Mouse (Mus musculus) embryonic facial prominence, embryonic 11.5 days (tissue): ENCODE data around the gene Tmc8. TPM values are rescaled to one million over a fixed set of nuclear protein-coding genes. Genes with fewer than 3 reads are reported as not detected.

Source experiments
- ATAC-seq: fragments of 200-750 bp; cut with Nextera tagmentation; replicated peaks from 2 replicates; pipeline ENCODE4 v1.8.0; 2017; ENCODE audit warnings: low read depth; ENCODE audit not compliant: insufficient number of reproducible peaks, low FRiP score, low TSS enrichment
- DNase-seq: peaks from one replicate; pipeline ENCODE4 v3.0.0-alpha.2; 2015; ENCODE audit warnings: low spot score
- H3K27ac ChIP-seq: fragments of 300-500 bp; sonication (generic); replicated peaks from 2 replicates; pipeline ENCODE4 v1.5.1; 2014; ENCODE audit warnings: mild to moderate bottlenecking, low read depth, low read length, control low read depth
- H3K27me3 ChIP-seq: fragments of 300-500 bp; sonication (generic); 2 replicates; pipeline ENCODE4 v1.6.1; 2014; ENCODE audit warnings: mild to moderate bottlenecking, low read length, moderate library complexity, mixed read lengths; ENCODE audit not compliant: control insufficient read depth, insufficient read depth
- H3K36me3 ChIP-seq: fragments of 300-500 bp; sonication (generic); replicated peaks from 2 replicates; pipeline ENCODE4 v1.6.1; 2014; ENCODE audit warnings: low read depth, mild to moderate bottlenecking, low read length, moderate library complexity, mixed read lengths; ENCODE audit not compliant: control insufficient read depth, insufficient read depth
- H3K4me1 ChIP-seq: fragments of 300-500 bp; sonication (generic); 2 replicates; pipeline ENCODE4 v1.6.1; 2014; ENCODE audit warnings: low read length, mixed read lengths; ENCODE audit not compliant: control insufficient read depth, insufficient read depth
- H3K4me2 ChIP-seq: fragments of 300-500 bp; sonication (generic); 2 replicates; pipeline ENCODE4 v1.6.1; 2014; ENCODE audit warnings: low read depth, mild to moderate bottlenecking, control low read depth, low read length, moderate library complexity
- H3K4me3 ChIP-seq: fragments of 300-500 bp; sonication (generic); 2 replicates; pipeline ENCODE4 v1.5.1; 2014; ENCODE audit warnings: low read depth, low read length, control low read depth
- H3K9ac ChIP-seq: fragments of 300-500 bp; sonication (generic); replicated peaks from 2 replicates; pipeline ENCODE4 v1.6.1; 2014; ENCODE audit warnings: mild to moderate bottlenecking, control low read depth, low read length
- H3K9me3 ChIP-seq: fragments of 300-500 bp; sonication (generic); replicated peaks from 2 replicates; pipeline ENCODE4 v1.6.1; 2016; ENCODE audit warnings: mild to moderate bottlenecking, low read length, inconsistent platforms, mixed read lengths; ENCODE audit not compliant: control insufficient read depth
- WGBS: fragments of 180-500 bp; shearing (Covaris S2); extraction: QIAGEN DNeasy Blood & Tissue Kit; methylation state at CpG from one replicate; pipeline ENCODE4 v1.1.7; 2014; 5-methylcytosine and 5-hydroxymethylcytosine counted together
- polyA plus RNA-seq: library from polyadenylated mRNA; unstranded; fragments of >200 nt; fragmentation: Nextera tagmentation; extraction: Ambion mirVana; gene quantifications from 2 replicates; pipeline ENCODE4 v1.2.1, GENCODE M21; 2014

The Tmc8 gene
- polyA plus RNA-seq, 1 experiment from 2014 or later = 0.39 TPM

GRCm38 (mm10) chr11:117749414-117749813 lies 32.5 kb upstream of the Tmc8 start:
- Histone ChIP-seq H3K4me1 (no peaks in the 10 kb centered on the region), H3K9me3 (no peaks in the 10 kb centered on the region), H3K27ac (no peak overlapping the region), H3K9ac (no peak overlapping the region), H3K4me2 (no peak overlapping the region), H3K4me3 (no peak overlapping the region), H3K27me3 (no peaks in the 10 kb centered on the region), H3K36me3 (peaks cover 19% of the 10 kb centered on the region)
- ATAC-seq = no peak
- WGBS = 88% methylated on average over 10 of the region's 10 CpGs
- no peak for DNase-seq

- H3K36me3 ChIP-seq = peaks cover 29% of the 10 kb centered on the region
- 92% methylated on average over 6 of the region's 6 CpGs for WGBS
These were observed 30.3 kb upstream of the Tmc8 start for GRCm38 (mm10) chr11:117751544-117751943.

GRCm38 (mm10) chr11:117755891-117756290 lies 26.0 kb upstream of the Tmc8 start:
- H3K4me2 ChIP-seq = no peak overlapping the region
- peaks cover 29% of the 10 kb centered on the region for H3K36me3 ChIP-seq
- H3K9me3 ChIP-seq = no peaks in the 10 kb centered on the region
- no peak overlapping the region for H3K9ac ChIP-seq
- H3K27ac ChIP-seq = no peak overlapping the region
- ATAC-seq = no peak
- H3K4me3 ChIP-seq = no peak overlapping the region
- DNase-seq = no peak
- H3K4me1 ChIP-seq = no peaks in the 10 kb centered on the region
- no peaks in the 10 kb centered on the region for H3K27me3 ChIP-seq
- 96% methylated on average over 7 of the region's 7 CpGs for WGBS

More at GRCm38 (mm10) chr11:117751544-117751943, 30.3 kb upstream of the Tmc8 start:
- H3K27me3 ChIP-seq = no peaks in the 10 kb centered on the region
- no peak overlapping the region for H3K9ac ChIP-seq
- no peak overlapping the region for H3K27ac ChIP-seq
- no peak overlapping the region for H3K4me3 ChIP-seq
- no peak for DNase-seq
- H3K9me3 ChIP-seq = no peaks in the 10 kb centered on the region
- no peak overlapping the region for H3K4me2 ChIP-seq
- no peak for ATAC-seq
- H3K4me1 ChIP-seq = no peaks in the 10 kb centered on the region

- Histone ChIP-seq H3K36me3 (peaks cover 29% of the 10 kb centered on the region), H3K4me3 (no peak overlapping the region), H3K27ac (no peak overlapping the region), H3K9ac (no peak overlapping the region), H3K9me3 (no peaks in the 10 kb centered on the region), H3K4me1 (no peaks in the 10 kb centered on the region), H3K27me3 (no peaks in the 10 kb centered on the region), H3K4me2 (no peak overlapping the region)
- ATAC-seq = no peak
- DNase-seq = no peak
- WGBS = 95% methylated on average over 10 of the region's 10 CpGs
These were observed 22.6 kb upstream of the Tmc8 start for GRCm38 (mm10) chr11:117759267-117759666.

GRCm38 (mm10) chr11:117760374-117761119 lies 21.3 kb upstream of the Tmc8 start:
- H3K9me3 ChIP-seq = no peaks in the 10 kb centered on the region
- no peak for DNase-seq
- no peak for ATAC-seq
- H3K9ac ChIP-seq = no peak overlapping the region
- H3K36me3 ChIP-seq = peaks cover 24% of the 10 kb centered on the region
- 94% methylated on average over 26 of the region's 26 CpGs for WGBS
- H3K27ac ChIP-seq = no peak overlapping the region
- H3K4me2 ChIP-seq = no peak overlapping the region
- no peaks in the 10 kb centered on the region for H3K27me3 ChIP-seq
- H3K4me3 ChIP-seq = no peak overlapping the region
- H3K4me1 ChIP-seq = no peaks in the 10 kb centered on the region

GRCm38 (mm10) chr11:117761801-117762200 lies 20.1 kb upstream of the Tmc8 start:
- H3K27me3 ChIP-seq = no peaks in the 10 kb centered on the region
- H3K9ac ChIP-seq = no peak overlapping the region
- H3K27ac ChIP-seq = no peak overlapping the region
- DNase-seq (no peak), ATAC-seq (no peak)
- H3K4me3 ChIP-seq = no peak overlapping the region
- H3K4me2 ChIP-seq = no peak overlapping the region
- peaks cover 14% of the 10 kb centered on the region for H3K36me3 ChIP-seq
- no peaks in the 10 kb centered on the region for H3K4me1 ChIP-seq
- no peaks in the 10 kb centered on the region for H3K9me3 ChIP-seq
- WGBS = 92% methylated on average over 13 of the region's 13 CpGs

- Histone ChIP-seq H3K9ac (no peak overlapping the region), H3K4me3 (no peak overlapping the region)
- no peak for DNase-seq
These were observed 19.6 kb upstream of the Tmc8 start for GRCm38 (mm10) chr11:117762246-117762645.

GRCm38 (mm10) chr11:117764319-117764718 lies 17.6 kb upstream of the Tmc8 start:
- Histone ChIP-seq H3K4me3 (no peak overlapping the region), H3K27ac (no peak overlapping the region), H3K9me3 (no peaks in the 10 kb centered on the region), H3K27me3 (no peaks in the 10 kb centered on the region), H3K9ac (no peak overlapping the region), H3K4me2 (no peak overlapping the region), H3K36me3 (peaks cover 10% of the 10 kb centered on the region), H3K4me1 (no peaks in the 10 kb centered on the region)
- 85% methylated on average over 9 of the region's 9 CpGs for WGBS
- no peak for DNase-seq
- ATAC-seq = no peak

More at GRCm38 (mm10) chr11:117762246-117762645, 19.6 kb upstream of the Tmc8 start:
- Histone ChIP-seq H3K4me1 (no peaks in the 10 kb centered on the region), H3K9me3 (no peaks in the 10 kb centered on the region), H3K4me2 (no peak overlapping the region), H3K36me3 (peaks cover 14% of the 10 kb centered on the region), H3K27ac (no peak overlapping the region), H3K27me3 (no peaks in the 10 kb centered on the region)
- WGBS = 92% methylated on average over 12 of the region's 12 CpGs
- no peak for ATAC-seq
